Mouse (Mus musculus) heart, adult 2 months (tissue): ENCODE data around the gene Smap1. TPM values are rescaled to one million over a fixed set of nuclear protein-coding genes. Genes with fewer than 3 reads are reported as not detected.

ENCODE experiments used
- DNase-seq, 2 experiments: peaks; one replicate each; pipeline ENCODE4 v3.0.0; 2021
- H3K27ac ChIP-seq: fragments of 200-600 bp; 2 replicates; pipeline ENCODE4 v1.8.1; 2022
- H3K27me3 ChIP-seq: fragments of 200-500 bp; 2 replicates; pipeline ENCODE4 v1.6.1; 2012; ENCODE audit warnings: mild to moderate bottlenecking, low read length, inconsistent platforms, mixed read lengths; ENCODE audit not compliant: control insufficient read depth, insufficient read depth
- H3K36me3 ChIP-seq: fragments of 200-500 bp; 2 replicates; pipeline ENCODE4 v1.6.1; 2012; ENCODE audit warnings: low read length, inconsistent platforms; ENCODE audit not compliant: control insufficient read depth, insufficient read depth
- H3K4me1 ChIP-seq: fragments of 200-500 bp; 2 replicates; pipeline ENCODE4 v1.6.1; 2011; ENCODE audit warnings: low read length; ENCODE audit not compliant: control insufficient read depth, insufficient read depth
- H3K4me3 ChIP-seq: fragments of 200-600 bp; 2 replicates; pipeline ENCODE4 v1.8.1; 2022
- H3K79me2 ChIP-seq: fragments of 200-500 bp; replicated peaks from 2 replicates; pipeline ENCODE4 v1.6.1; 2012; ENCODE audit warnings: mild to moderate bottlenecking, inconsistent platforms, low read length, moderate library complexity, mixed read lengths; ENCODE audit not compliant: control insufficient read depth, insufficient read depth
- H3K9ac ChIP-seq: fragments of 200-500 bp; 2 replicates; pipeline ENCODE4 v1.6.1; 2012; ENCODE audit warnings: low read depth, mild to moderate bottlenecking, control low read depth, inconsistent platforms, low read length, mixed read lengths
- CTCF ChIP-seq: fragments of 200-600 bp; IDR thresholded peaks from 2 replicates; pipeline ENCODE4 v1.8.1; 2022; ENCODE audit warnings: antibody characterized with exemption, mild to moderate bottlenecking, moderate library complexity
- EP300 ChIP-seq: fragments of 200-500 bp; IDR thresholded peaks from 2 replicates; pipeline ENCODE4 v1.6.1; 2011; ENCODE audit warnings: low read depth, low read length, control low read depth; ENCODE audit not compliant: insufficient read depth
- POLR2A ChIP-seq: fragments of 200-500 bp; IDR thresholded peaks from 2 replicates; pipeline ENCODE4 v1.6.1; 2011; ENCODE audit warnings: mild to moderate bottlenecking, low read depth, low read length, control low read depth; ENCODE audit not compliant: insufficient read depth
- WGBS: fragments of 180-500 bp; shearing (Covaris S2); methylation state at CpG from one replicate; pipeline ENCODE4 v1.1.7; 2018; 5-methylcytosine and 5-hydroxymethylcytosine counted together
- intact Hi-C: fragments of 180-260 bp; cut with DNase I; formaldehyde crosslinking; loops from one replicate; pipeline ENCODE4 v1.15.1; 2025
- polyA plus RNA-seq: library from polyadenylated mRNA; depleted of rRNA; stranded (reverse); fragments of >200 nt; gene quantifications from 2 replicates; pipeline ENCODE4 v1.2.3, GENCODE M21; 2012
- total RNA-seq, 2 experiments: library from RNA; stranded (reverse); gene quantifications; 2 replicates each; pipeline ENCODE4 v1.2.3; 2021

The Smap1 gene
- total and polyA plus RNA-seq, 3 experiments = 19.1 to 21.6 (median 20.0) TPM

DNA sequence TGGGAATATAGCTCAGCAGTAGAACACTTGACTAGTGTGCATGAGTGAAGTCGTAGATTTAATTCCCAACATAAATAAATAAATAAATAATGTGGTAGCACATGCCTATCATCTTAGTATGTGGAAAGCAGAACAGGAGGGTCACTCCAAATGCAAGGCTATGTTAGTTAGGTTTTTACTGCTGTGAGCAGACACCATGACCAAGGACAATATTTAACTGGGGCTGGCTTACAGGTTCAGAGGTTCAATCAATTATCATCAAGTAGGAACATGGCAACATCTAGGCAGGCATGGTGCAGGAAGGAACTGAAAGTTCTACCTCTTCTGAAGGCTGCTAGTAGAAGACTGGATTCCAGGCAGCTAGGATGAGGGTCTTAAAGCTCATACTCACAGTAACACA is 22.0 kb upstream of the Smap1 start:
- DNase-seq = no peak

DNA sequence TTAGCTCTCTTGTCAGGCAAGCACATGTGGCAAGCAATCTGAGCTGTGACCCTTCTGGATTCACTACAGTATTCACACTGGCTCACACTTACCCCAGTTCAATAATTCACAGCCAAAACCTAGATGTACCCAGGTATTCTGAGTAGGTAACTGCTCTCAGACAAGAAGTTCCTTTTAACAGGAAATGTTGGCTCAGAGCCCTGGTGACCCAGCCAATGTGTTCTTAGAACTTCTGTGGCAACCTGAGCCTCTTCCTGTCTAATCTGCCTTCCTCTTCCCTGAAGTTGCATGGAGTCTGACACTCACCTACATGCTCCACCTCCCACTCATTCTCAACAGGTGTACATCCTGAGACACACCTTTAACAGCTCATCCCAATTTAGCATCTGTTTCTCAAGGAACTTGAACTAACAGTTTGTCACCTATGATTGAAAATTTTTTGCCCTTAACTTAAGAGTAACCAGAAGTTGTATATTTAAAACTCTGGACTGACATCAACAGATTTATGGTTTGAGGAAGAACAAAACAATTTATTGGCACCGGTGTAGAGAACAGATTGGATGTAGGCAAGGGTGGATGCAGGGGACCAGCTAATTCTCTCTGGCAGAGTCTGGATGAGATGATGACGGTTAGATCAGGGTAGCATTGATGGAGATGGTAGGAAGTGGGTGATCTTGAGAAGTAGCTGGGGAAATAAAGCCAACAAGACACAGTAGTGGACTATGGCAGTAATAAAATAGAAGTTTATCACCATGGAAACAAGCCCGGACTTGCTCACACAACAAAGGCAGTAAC is 21.2 kb upstream of the Smap1 start:
- Histone ChIP-seq H3K4me1 (no peaks in the 10 kb centered on the region), H3K36me3 (no peaks in the 10 kb centered on the region), H3K4me3 (no peak overlapping the region), H3K9ac (no peak overlapping the region), H3K79me2 (no peaks in the 10 kb centered on the region), H3K27ac (no peak overlapping the region), H3K27me3 (no peaks in the 10 kb centered on the region)
- intact Hi-C loops = no loop called here
- 80% methylated on average over 3 of the region's 3 CpGs for WGBS
- DNase-seq = no peak
- no peak for TF ChIP-seq EP300
- no peak for TF ChIP-seq POLR2A
- TF ChIP-seq CTCF = no peak

More for the DNA sequence above, 22.0 kb upstream of the Smap1 start:
- no peaks in the 10 kb centered on the region for H3K36me3 ChIP-seq
- H3K27me3 ChIP-seq = no peaks in the 10 kb centered on the region
- TF ChIP-seq CTCF (no peak), EP300 (no peak), POLR2A (no peak)
- H3K4me1 ChIP-seq = no peaks in the 10 kb centered on the region
- no peak overlapping the region for H3K4me3 ChIP-seq
- no peak overlapping the region for H3K9ac ChIP-seq
- intact Hi-C loops = no loop called here
- 98% methylated on average over 1 of the region's 1 CpGs for WGBS
- H3K79me2 ChIP-seq = no peaks in the 10 kb centered on the region
- H3K27ac ChIP-seq = no peak overlapping the region

DNA sequence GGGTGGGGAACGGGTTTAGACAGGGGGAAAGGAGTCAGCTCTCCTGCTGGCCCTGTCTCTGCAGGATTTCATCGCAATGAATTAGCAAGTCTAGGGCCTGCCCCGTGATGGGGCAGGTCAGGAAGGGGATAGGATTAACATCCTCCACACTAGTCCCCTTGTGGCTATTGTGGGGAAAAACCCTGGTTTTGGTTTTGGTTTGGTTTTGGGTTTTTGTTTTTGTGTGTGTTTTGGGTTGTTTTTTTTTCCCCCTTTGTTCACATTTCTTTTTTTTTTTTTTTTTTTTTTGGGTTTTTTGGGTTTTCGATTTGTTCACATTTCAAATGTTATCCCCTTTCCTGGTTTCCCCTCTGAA is 13.3 kb upstream of the Smap1 start:
- TF ChIP-seq POLR2A = no peak
- TF ChIP-seq CTCF = no peak
- no peak for TF ChIP-seq EP300
- H3K9ac ChIP-seq = no peak overlapping the region
- H3K27ac ChIP-seq = no peak overlapping the region
- DNase-seq = no peak
- H3K4me1 ChIP-seq = no peaks in the 10 kb centered on the region
- H3K27me3 ChIP-seq = no peaks in the 10 kb centered on the region
- intact Hi-C loops = no loop called here
- H3K4me3 ChIP-seq = no peak overlapping the region
- H3K79me2 ChIP-seq = no peaks in the 10 kb centered on the region
- WGBS = 37% methylated on average over 4 of the region's 4 CpGs
- H3K36me3 ChIP-seq = no peaks in the 10 kb centered on the region

DNA sequence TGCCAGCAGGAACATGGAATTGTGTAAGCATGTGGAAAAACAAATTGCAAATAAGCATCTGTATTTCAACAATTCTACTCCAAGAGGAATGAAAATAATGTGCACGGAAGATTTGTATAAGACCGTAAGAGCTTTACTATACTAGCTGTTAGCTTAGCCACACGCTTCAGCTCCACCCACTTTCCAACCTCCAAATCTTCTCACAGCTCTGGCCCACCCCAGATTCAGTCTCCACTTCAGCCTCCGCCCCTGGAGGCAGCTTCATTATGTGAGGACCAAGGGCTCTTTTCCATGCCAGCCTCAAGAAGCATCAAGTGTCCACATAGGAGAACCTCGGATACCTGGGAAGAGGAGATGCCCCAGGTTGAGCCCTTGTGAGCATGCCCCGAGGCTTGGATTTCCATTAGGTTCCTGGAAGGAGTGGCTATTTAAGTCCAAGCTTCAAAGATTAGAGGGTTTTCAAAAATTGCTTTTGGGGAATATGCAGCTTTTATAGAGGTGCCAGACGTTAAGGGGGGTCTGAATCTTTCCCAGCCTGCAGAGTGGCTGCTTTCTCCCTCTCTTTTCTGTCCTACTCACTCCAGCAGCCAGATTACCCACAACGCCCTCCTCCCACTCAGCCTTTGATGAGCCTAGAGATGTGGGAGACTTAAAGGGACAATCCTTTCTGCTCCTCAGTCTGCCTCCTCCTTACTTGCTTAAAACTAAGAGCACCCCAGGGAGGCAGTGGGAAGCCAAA is 12.7 kb upstream of the Smap1 start:
- Histone ChIP-seq H3K4me3 (no peak overlapping the region), H3K4me1 (no peaks in the 10 kb centered on the region), H3K27me3 (no peaks in the 10 kb centered on the region), H3K79me2 (no peaks in the 10 kb centered on the region), H3K27ac (no peak overlapping the region), H3K9ac (no peak overlapping the region), H3K36me3 (no peaks in the 10 kb centered on the region)
- no peak for DNase-seq
- TF ChIP-seq POLR2A = no peak
- no peak for TF ChIP-seq EP300
- no peak for TF ChIP-seq CTCF
- 57% methylated on average over 8 of the region's 8 CpGs for WGBS
- intact Hi-C loops = no loop called here

DNA sequence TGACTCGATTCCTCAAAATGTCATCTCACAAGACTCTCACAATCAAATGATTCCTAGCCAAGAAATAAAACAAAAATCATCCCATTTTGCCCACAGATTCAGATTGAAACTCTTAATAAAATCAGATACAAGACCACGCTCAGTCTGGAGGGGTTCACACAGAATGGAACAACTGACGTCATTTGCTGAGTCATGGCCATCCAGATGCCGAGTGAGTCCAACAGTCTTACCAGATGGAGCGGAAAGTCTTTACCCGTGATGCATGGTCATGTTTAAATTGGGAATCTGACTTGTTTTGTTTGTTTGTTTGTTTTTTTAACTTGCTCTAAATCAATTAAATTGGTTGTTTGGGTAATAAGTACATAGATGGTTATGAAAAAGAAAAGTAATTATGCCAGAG is 7.3 kb upstream of the Smap1 start:
- DNase-seq = no peak
- Histone ChIP-seq H3K4me1 (no peaks in the 10 kb centered on the region), H3K27ac (no peak overlapping the region), H3K27me3 (no peaks in the 10 kb centered on the region), H3K36me3 (no peaks in the 10 kb centered on the region), H3K79me2 (no peaks in the 10 kb centered on the region), H3K9ac (no peak overlapping the region), H3K4me3 (no peak overlapping the region)
- TF ChIP-seq CTCF = no peak
- TF ChIP-seq EP300 = no peak
- TF ChIP-seq POLR2A = no peak
- intact Hi-C loops = no loop called here
- 78% methylated on average over 6 of the region's 6 CpGs for WGBS

DNA sequence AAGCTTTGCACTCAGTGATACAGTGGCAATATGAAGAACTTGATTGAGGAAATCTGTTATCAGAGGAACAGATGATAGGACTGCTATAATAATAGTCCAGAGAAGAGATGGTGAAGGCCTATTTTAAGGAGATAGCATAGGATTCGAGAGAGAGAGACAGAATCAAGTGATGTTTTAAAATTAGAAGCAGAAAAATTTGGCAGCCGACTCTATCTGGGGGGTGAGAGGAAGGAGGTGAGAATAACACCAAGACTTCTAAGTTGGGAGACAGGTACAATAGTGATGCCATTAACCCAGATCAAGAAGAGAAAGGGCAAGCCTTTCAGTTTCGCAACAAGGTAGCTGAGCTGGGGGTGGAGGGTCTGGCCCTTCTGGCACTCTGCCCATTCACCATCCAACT is 6.3 kb upstream of the Smap1 start:
- Histone ChIP-seq H3K36me3 (no peaks in the 10 kb centered on the region), H3K9ac (no peak overlapping the region), H3K27ac (no peak overlapping the region), H3K79me2 (no peaks in the 10 kb centered on the region), H3K4me3 (no peak overlapping the region), H3K27me3 (no peaks in the 10 kb centered on the region), H3K4me1 (no peaks in the 10 kb centered on the region)
- DNase-seq = no peak
- intact Hi-C loops = no loop called here
- 48% methylated on average over 3 of the region's 3 CpGs for WGBS
- TF ChIP-seq CTCF (no peak), EP300 (no peak), POLR2A (no peak)
